Comparison of ENCODE assay signal across 30 mouse cellular contexts in genomic region chr5:75134681-75135080, GRCm38 (mm10). TPM values are rescaled to one million over a fixed set of nuclear protein-coding genes. Genes with fewer than 3 reads are reported as not detected.
"Had no signal": no experiment of that assay in that cellular context is flagged by ENCODE, and none has a peak within 500 bp of the region (broad histone marks: within the 10 kb centered on the region; RNA-seq: fewer than 3 reads in every experiment).

No protein-coding gene starts in this region.

- H3K4me1 ChIP-seq: embryonic facial prominence, embryonic 10.5 days; embryonic facial prominence, embryonic 13.5 days; embryonic facial prominence, embryonic 15.5 days; forebrain, embryonic 10.5 days; forebrain, embryonic 12.5 days; forebrain, embryonic 13.5 days; forebrain, embryonic 15.5 days had no signal

- ATAC-seq: forebrain, embryonic 13.5 days; forebrain, embryonic 14.5 days; forebrain, embryonic 15.5 days; forebrain, embryonic 16.5 days; forebrain, postnatal 0 days had no signal

- H3K36me3 ChIP-seq: embryonic facial prominence, embryonic 10.5 days; embryonic facial prominence, embryonic 12.5 days; embryonic facial prominence, embryonic 13.5 days; embryonic facial prominence, embryonic 15.5 days; forebrain, embryonic 10.5 days; forebrain, embryonic 12.5 days; forebrain, embryonic 15.5 days had no signal

- H3K27ac ChIP-seq: embryonic facial prominence, embryonic 10.5 days; embryonic facial prominence, embryonic 12.5 days; embryonic facial prominence, embryonic 13.5 days; embryonic facial prominence, embryonic 15.5 days; forebrain, embryonic 10.5 days; forebrain, embryonic 12.5 days; forebrain, embryonic 13.5 days; forebrain, embryonic 15.5 days; gastrocnemius, adult 2 months; heart, adult 2 months had no signal

- H3K9ac ChIP-seq: embryonic facial prominence, embryonic 12.5 days; embryonic facial prominence, embryonic 13.5 days; embryonic facial prominence, embryonic 15.5 days; forebrain, embryonic 12.5 days; forebrain, embryonic 13.5 days; forebrain, embryonic 15.5 days; forebrain, postnatal 0 days had no signal

- H3K27me3 ChIP-seq: embryonic facial prominence, embryonic 12.5 days; embryonic facial prominence, embryonic 13.5 days; embryonic facial prominence, embryonic 15.5 days; forebrain, embryonic 15.5 days had no signal

- H3K4me2 ChIP-seq: embryonic facial prominence, embryonic 12.5 days; embryonic facial prominence, embryonic 13.5 days; embryonic facial prominence, embryonic 15.5 days; forebrain, embryonic 12.5 days; forebrain, embryonic 13.5 days; forebrain, embryonic 15.5 days had no signal

- DNase-seq: cerebellum, adult 2 months; cerebellum, adult 8-10 months; cerebellum, adult 9-10 months; cerebellum, adult 9-11 months; cerebellum, postnatal 10 days; cerebellum, postnatal 14 days; cerebellum, postnatal 25 days; cerebellum, postnatal 36 days; embryo, embryonic 11 days; forebrain, postnatal 0 days; gastrocnemius, adult 2 months; gastrocnemius, postnatal 10 days; gastrocnemius, postnatal 14 days; gastrocnemius, postnatal 25 days; gastrocnemius, postnatal 36 days; heart, adult 18-20 months; heart, adult 2 months had no signal

- H3K9me3 ChIP-seq: embryonic facial prominence, embryonic 10.5 days; embryonic facial prominence, embryonic 12.5 days; embryonic facial prominence, embryonic 13.5 days; embryonic facial prominence, embryonic 15.5 days; forebrain, embryonic 10.5 days; forebrain, embryonic 12.5 days; forebrain, embryonic 13.5 days; forebrain, embryonic 15.5 days had no signal

- H3K4me3 ChIP-seq: embryonic facial prominence, embryonic 10.5 days; embryonic facial prominence, embryonic 12.5 days; embryonic facial prominence, embryonic 13.5 days; embryonic facial prominence, embryonic 15.5 days; erythroblast, embryonic 14.5 days; forebrain, embryonic 10.5 days; forebrain, embryonic 12.5 days; forebrain, embryonic 13.5 days; forebrain, embryonic 15.5 days; gastrocnemius, adult 2 months; heart, adult 2 months had no signal

RNA-seq across cellular contexts. Expression of gene Pdgfra, which starts 17.4 kb away (rescaled TPM):
- polyA plus RNA-seq: erythroblast, embryonic 14.5 days had no signal

RNA-seq across cellular contexts. Expression of gene Gsx2, which starts 59.3 kb away (rescaled TPM):
- polyA plus RNA-seq: cerebellum, adult 2 months; embryonic facial prominence, embryonic 13.5 days; embryonic facial prominence, embryonic 14.5 days; embryonic facial prominence, embryonic 15.5 days; erythroblast, embryonic 14.5 days; gonadal fat pad, adult 2 months; heart, adult 2 months had no signal
